In the genomic region with DNA sequence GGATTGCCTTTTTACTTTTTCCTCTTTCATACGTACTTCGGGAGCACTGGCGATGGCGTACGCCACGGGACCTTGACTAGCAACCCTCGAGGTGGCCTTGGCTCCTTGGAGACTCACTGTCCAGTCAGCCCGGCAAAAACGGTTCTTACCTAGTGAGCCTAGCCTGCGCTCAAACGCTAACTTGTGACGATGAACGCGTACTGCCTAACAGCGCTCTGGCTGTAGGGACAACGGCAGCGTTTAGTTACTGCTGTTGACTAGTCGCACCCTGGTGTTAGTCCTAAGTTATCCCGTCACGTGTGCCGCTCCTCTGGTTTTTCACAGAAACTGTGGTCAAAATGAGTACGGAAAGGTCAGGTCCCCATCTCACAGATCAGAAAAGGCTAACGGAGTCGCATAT, we compare ENCODE assay signal across 8 mouse cellular contexts. TPM values are rescaled to one million over a fixed set of nuclear protein-coding genes. Genes with fewer than 3 reads are reported as not detected.
DNase-seq lines count a peak whose midpoint lies in the region; ATAC-seq lines count a peak whose summit lies in the region.

No protein-coding gene starts in this region.

- H3K9me3 ChIP-seq in embryonic facial prominence, embryonic 14.5 days (ENCODE audit: control insufficient read depth, low read length) = no peaks in the 10 kb centered on the region
- H3K9me3 ChIP-seq in limb, embryonic 10.5 days (replicated peaks) = no peaks in the 10 kb centered on the region

- peak overlapping the region; percentile 82 for H3K4me3 ChIP-seq in embryonic facial prominence, embryonic 14.5 days (ENCODE audit: low read depth, low read length)
- H3K4me3 ChIP-seq in limb, embryonic 10.5 days = peak overlapping the region; percentile 98

- H3K9ac ChIP-seq in embryonic facial prominence, embryonic 14.5 days (ENCODE audit: low read depth, low read length) = peak overlapping the region; percentile 87

- H3K27ac ChIP-seq in embryonic facial prominence, embryonic 14.5 days (replicated peaks; ENCODE audit: low read depth, low read length) = peak overlapping the region; percentile 93
- H3K27ac ChIP-seq in limb, embryonic 10.5 days = peak overlapping the region; percentile 92

- peaks cover 9% of the 10 kb centered on the region for H3K36me3 ChIP-seq in embryonic facial prominence, embryonic 14.5 days (ENCODE audit: control insufficient read depth, insufficient read depth, low read length)
- H3K36me3 ChIP-seq in limb, embryonic 10.5 days = peaks cover 15% of the 10 kb centered on the region

- peak; percentile 10 to 26 for DNase-seq in frontal cortex, adult 2 months (ENCODE audit: extremely low spot score in 1 of 2, low spot score in 1 of 2)
- peak; percentile 54 to 66 for DNase-seq in right cerebral cortex, postnatal 10 days (ENCODE audit: low spot score in 2 of 2)
- DNase-seq in right cerebral cortex, adult 18-20 months = no peak
- DNase-seq in embryonic facial prominence, embryonic 14.5 days (ENCODE audit: low spot score) = peak; percentile 45
- DNase-seq in limb, embryonic 10.5 days (ENCODE audit: low spot score) = no peak
- no peak for DNase-seq in gastrocnemius, adult 18-20 months (ENCODE audit: low spot score)

- H3K4me1 ChIP-seq in embryonic facial prominence, embryonic 14.5 days (ENCODE audit: control insufficient read depth, insufficient read depth, low read length) = peaks cover 8% of the 10 kb centered on the region
- H3K4me1 ChIP-seq in limb, embryonic 10.5 days = peaks cover 19% of the 10 kb centered on the region

- WGBS in embryonic facial prominence, embryonic 14.5 days = under 1% methylated on average over 18 of the region's 24 CpGs
- WGBS in limb, embryonic 10.5 days = under 1% methylated on average over 23 of the region's 24 CpGs

- no peaks in the 10 kb centered on the region for H3K27me3 ChIP-seq in embryonic facial prominence, embryonic 14.5 days (replicated peaks; ENCODE audit: control insufficient read depth, insufficient read depth, low read length)
- no peaks in the 10 kb centered on the region for H3K27me3 ChIP-seq in limb, embryonic 10.5 days (ENCODE audit: low read depth, poor library complexity, severe bottlenecking)

- peak overlapping the region; percentile 84 for H3K4me2 ChIP-seq in embryonic facial prominence, embryonic 14.5 days (ENCODE audit: low read depth, low read length)

- ATAC-seq in frontal cortex, adult (ENCODE audit: low TSS enrichment) = no peak
- no peak for ATAC-seq in embryonic facial prominence, embryonic 14.5 days (ENCODE audit: low read depth)
- 0 out of 2 replicates have a peak, but pooled peaks have one; percentile 5 for ATAC-seq in monocyte, adult 5-6 weeks (replicated peaks; ENCODE audit: insufficient number of reproducible peaks, low FRiP score, low TSS enrichment, poor library complexity, severe bottlenecking)

RNA-seq across cellular contexts. Expression of a gene that starts 0.6 kb away (rescaled TPM):
- 9.0 and 10.0 TPM in 2 replicates for polyA plus RNA-seq in frontal cortex, adult 2 months (2012; rRNA removed)
- polyA plus RNA-seq in embryonic facial prominence, embryonic 14.5 days (2014; fragmentation: Nextera tagmentation; extraction: Ambion mirVana) = 4.7 and 6.7 TPM in 2 replicates
- polyA plus RNA-seq in limb, embryonic 10.5 days (2016; fragmentation: Nextera tagmentation; extraction: Ambion mirVana) = 3.9 and 4.7 TPM in 2 replicates
- total RNA-seq in monocyte, adult 5-6 weeks (2017) = 10.5 to 21.5 TPM (median 17.6 TPM) in 3 replicates
- 10 to 100 TPM; 25.4 to 26.8 TPM for total RNA-seq in gastrocnemius, adult 18-20 months (2021)

RNA-seq across cellular contexts. Expression of a gene that starts 0.9 kb away (rescaled TPM):
- polyA plus RNA-seq in frontal cortex, adult 2 months (2012; rRNA removed) = 6.6 and 11.2 TPM in 2 replicates
- polyA plus RNA-seq in embryonic facial prominence, embryonic 14.5 days (2014; fragmentation: Nextera tagmentation; extraction: Ambion mirVana) = 29.0 and 32.9 TPM in 2 replicates
- polyA plus RNA-seq in limb, embryonic 10.5 days (2016; fragmentation: Nextera tagmentation; extraction: Ambion mirVana) = 52.7 and 53.3 TPM in 2 replicates
- 105 to 136 TPM (median 120 TPM) in 3 replicates for total RNA-seq in monocyte, adult 5-6 weeks (2017)
- 10 to 100 TPM in 1 of 2 experiments, 1 to 10 TPM in 1; 8.2 to 11.0 TPM for total RNA-seq in gastrocnemius, adult 18-20 months (2021)

Comparison
In these comparisons a context has a peak if more than half of its experiments do, and no peak if none do; other contexts are left out.
1. DNase-seq: peak in frontal cortex, adult 2 months (2 of 2), right cerebral cortex, postnatal 10 days (2 of 2) and embryonic facial prominence, embryonic 14.5 days (single experiment); none in right cerebral cortex, adult 18-20 months (single experiment), limb, embryonic 10.5 days (single experiment) and gastrocnemius, adult 18-20 months (single experiment).